Mouse (Mus musculus): Measurements from ENCODE around the gene Pkd1. TPM values are rescaled to one million over a fixed set of nuclear protein-coding genes. Genes with fewer than 3 reads are reported as not detected.

The Pkd1 gene
- 10 to 100 TPM; 89.1 to 97.5 TPM for total RNA-seq (2021)
- long read RNA-seq, experiment 1, partial matches to known transcripts, result 21 of 41 reads
- long read RNA-seq, experiment 1, other reads (novel, unspliced or antisense), result 19 of 41 reads
- long read RNA-seq, experiment 2, full-length matches to known transcripts, result 1 of 45 reads
- long read RNA-seq, experiment 2, partial matches to known transcripts, result 23 of 45 reads
- long read RNA-seq, experiment 2, other reads (novel, unspliced or antisense), result 21 of 45 reads

DNA sequence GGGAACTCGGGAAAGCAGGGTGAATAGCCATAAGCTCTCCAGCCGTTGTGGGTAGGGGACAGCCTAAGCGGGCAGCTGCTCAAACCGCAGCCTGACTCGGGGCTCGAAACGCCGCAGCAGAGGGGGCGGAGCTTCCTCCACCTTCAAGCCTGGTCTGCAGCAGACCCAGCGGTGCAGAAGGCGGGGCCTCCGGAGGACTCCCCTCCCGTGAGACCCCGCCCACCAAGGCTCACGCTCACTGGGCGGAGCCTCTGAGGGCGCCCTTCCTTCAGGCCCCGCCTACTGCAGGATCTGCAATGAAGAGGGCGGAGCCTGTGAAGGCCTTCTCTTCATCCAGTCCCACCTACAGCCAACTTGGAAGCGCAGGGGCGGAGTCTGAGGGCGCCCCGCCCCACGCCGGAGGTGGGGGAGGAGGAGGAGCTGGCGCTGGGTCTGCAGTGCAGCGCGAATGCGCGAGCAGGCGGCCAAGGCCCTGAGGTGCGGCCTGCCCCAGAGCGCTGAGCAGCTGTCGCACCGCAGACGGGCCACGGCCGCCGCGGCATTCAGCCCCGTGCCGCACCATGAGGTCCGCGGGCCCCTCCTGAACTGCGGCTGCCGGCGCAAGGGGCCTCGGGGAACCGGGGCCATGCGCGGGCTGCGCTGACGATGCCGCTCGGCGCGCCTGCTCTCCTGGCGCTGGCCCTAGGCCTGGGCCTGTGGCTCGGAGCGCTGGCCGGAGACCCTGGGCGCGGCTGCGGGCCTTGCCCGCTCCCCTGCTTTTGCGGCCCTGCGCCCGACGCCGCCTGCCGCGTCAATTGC is at the start of gene Pkd1:
Gene Pkd1, plus strand, starts transcription at position 217 of the 798 bp plus-strand sequence.
- TF ChIP-seq CTCF (IDR thresholded peaks at IDR 0.05), result no peak
- H3K4me3 ChIP-seq, result peak within 1 kb of the TSS; percentile 77
- peak; percentile 99 for DNase-seq (ENCODE audit: extremely low spot score in 1 of 2, low spot score in 2 of 2)
- peak within 1 kb of the TSS; percentile 99 for H3K27ac ChIP-seq
- intact Hi-C loops (cut with DNase I), result loop anchor here (2.0 kb wide), 1 partner anchor 15 kb away; the partner anchor contains the start of gene Rab26

GRCm38 (mm10) chr17:24502208-24502607 is 47.4 kb upstream of the Pkd1 start:
- no peak for DNase-seq (ENCODE audit: extremely low spot score in 1 of 2, low spot score in 2 of 2)
- H3K4me3 ChIP-seq, result no peak overlapping the region
- TF ChIP-seq CTCF (IDR thresholded peaks at IDR 0.05), result peak; percentile 8; the same call in 1 of the 2 replicates
- intact Hi-C loops (cut with DNase I), result no loop called here
- H3K27ac ChIP-seq, result no peak overlapping the region

DNA sequence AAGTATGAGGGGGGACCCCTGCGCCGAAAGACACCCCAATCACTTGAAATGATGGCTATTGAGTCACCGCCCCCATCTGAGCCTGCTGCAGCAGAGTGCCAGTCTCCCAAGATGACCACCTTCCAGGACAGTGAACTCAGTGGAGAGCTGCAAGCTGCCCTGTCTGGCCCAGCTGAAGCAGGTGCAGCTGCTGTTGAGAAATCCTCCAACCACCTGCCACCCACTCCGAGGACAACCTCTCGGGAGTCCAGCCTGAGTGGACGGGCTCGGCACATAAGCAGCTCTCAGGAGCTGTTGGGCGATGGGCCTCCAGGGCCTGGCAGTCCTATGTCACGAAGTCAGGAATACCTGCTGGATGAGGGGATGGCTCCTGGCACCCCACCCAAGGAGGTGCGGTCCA is 45.5 kb upstream of the Pkd1 start:
- TF ChIP-seq CTCF (IDR thresholded peaks at IDR 0.05), result no peak

DNA sequence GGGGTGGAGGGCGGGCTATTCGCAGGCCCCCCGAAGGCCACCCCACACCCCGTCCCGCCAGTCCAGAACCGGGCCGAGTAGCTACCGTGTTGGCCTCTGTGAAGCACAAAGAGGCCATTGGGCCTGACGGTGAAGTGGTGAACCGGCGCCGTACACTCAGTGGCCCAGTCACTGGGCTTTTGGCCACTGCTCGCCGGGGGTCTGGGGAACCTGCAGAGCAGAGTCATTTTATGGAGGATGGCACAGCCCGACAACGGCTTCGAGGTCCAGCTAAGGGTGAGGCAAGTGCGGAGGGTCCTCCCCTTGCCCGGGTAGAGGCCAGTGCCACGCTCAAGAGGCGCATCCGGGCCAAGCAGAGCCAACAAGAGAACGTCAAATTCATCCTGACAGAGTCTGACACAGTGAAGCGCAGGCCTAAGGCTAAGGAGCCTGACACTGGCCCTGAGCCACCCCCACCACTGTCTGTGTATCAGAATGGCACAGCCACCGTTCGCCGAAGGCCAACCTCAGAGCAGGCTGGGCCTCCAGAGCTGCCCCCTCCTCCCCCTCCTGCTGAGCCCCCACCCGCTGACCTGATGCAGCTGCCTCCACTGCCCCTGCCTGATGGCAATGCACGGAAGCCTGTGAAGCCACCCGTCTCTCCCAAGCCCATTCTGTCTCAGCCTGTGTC is 44.2 kb upstream of the Pkd1 start:
- intact Hi-C loops (cut with DNase I), result no loop called here
- Histone ChIP-seq H3K27ac (peak overlapping the region; percentile 88), H3K4me3 (no peak overlapping the region)
- no peak for DNase-seq (ENCODE audit: extremely low spot score in 1 of 2, low spot score in 2 of 2)
- no peak for TF ChIP-seq CTCF (IDR thresholded peaks at IDR 0.05)

More for the DNA sequence above, 45.5 kb upstream of the Pkd1 start:
- H3K27ac ChIP-seq, result peak overlapping the region; percentile 88; the same call in 1 of the 2 replicates
- no peak overlapping the region for H3K4me3 ChIP-seq
- intact Hi-C loops (cut with DNase I), result no loop called here
- no peak for DNase-seq (ENCODE audit: extremely low spot score in 1 of 2, low spot score in 2 of 2)

GRCm38 (mm10) chr17:24506332-24507070 is 43.1 kb upstream of the Pkd1 start:
- peak; percentile 65 to 80 for DNase-seq (ENCODE audit: extremely low spot score in 1 of 2, low spot score in 2 of 2)
- intact Hi-C loops (cut with DNase I), result no loop called here
- Histone ChIP-seq H3K4me3 (peak overlapping the region; percentile 14; the same call in 1 of the 2 replicates), H3K27ac (peak overlapping the region; percentile 88)
- TF ChIP-seq CTCF (IDR thresholded peaks at IDR 0.05), result peak; percentile 28

DNA sequence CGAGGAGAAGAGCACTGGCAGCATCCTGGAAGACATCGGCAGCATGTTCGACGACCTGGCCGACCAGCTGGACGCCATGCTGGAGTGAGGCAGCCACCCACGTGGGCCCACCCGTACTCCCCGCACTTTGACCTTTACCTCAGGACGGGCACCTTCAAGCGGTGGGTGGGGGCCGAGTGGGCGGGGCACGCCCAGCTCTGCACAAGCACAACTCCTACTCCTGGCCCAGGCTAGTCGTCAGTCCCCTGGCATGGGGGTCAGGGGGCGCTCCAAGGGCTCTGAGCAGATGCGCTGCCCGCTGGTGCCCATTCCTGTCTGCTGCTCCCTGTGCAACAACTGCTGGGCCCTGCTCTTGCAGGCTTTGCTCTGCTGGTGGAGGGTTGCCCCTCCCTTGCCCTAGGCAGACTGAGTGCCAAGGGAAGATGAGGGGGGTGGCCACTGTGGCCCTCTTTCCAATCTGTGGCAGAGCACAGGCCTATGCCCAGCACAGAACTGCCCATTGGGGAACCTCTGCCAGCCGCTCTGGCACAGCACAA is 42.4 kb upstream of the Pkd1 start:
- TF ChIP-seq CTCF (IDR thresholded peaks at IDR 0.05), result no peak
- Histone ChIP-seq H3K27ac (peak overlapping the region; percentile 88), H3K4me3 (no peak overlapping the region)
- intact Hi-C loops (cut with DNase I), result no loop called here
- DNase-seq (ENCODE audit: extremely low spot score in 1 of 2, low spot score in 2 of 2), result peak in 1 of 2 experiments; percentile 28

- intact Hi-C loops (cut with DNase I), result no loop called here
- no peak for TF ChIP-seq CTCF (IDR thresholded peaks at IDR 0.05)
- peak overlapping the region; percentile 37; the same call in 1 of the 2 replicates for H3K27ac ChIP-seq
- no peak for DNase-seq (ENCODE audit: extremely low spot score in 1 of 2, low spot score in 2 of 2)
- no peak overlapping the region for H3K4me3 ChIP-seq
Observed at GRCm38 (mm10) chr17:24507806-24508460, 41.7 kb upstream of the Pkd1 start.

- Histone ChIP-seq H3K4me3 (no peak overlapping the region), H3K27ac (no peak overlapping the region; the same call in 1 of the 2 replicates)
- peak; percentile 65 to 79 for DNase-seq (ENCODE audit: extremely low spot score in 1 of 2, low spot score in 2 of 2)
- peak; percentile 84 for TF ChIP-seq CTCF (IDR thresholded peaks at IDR 0.05)
- intact Hi-C loops (cut with DNase I), result no loop called here
Observed at GRCm38 (mm10) chr17:24513609-24514008, 36.0 kb upstream of the Pkd1 start.

DNA sequence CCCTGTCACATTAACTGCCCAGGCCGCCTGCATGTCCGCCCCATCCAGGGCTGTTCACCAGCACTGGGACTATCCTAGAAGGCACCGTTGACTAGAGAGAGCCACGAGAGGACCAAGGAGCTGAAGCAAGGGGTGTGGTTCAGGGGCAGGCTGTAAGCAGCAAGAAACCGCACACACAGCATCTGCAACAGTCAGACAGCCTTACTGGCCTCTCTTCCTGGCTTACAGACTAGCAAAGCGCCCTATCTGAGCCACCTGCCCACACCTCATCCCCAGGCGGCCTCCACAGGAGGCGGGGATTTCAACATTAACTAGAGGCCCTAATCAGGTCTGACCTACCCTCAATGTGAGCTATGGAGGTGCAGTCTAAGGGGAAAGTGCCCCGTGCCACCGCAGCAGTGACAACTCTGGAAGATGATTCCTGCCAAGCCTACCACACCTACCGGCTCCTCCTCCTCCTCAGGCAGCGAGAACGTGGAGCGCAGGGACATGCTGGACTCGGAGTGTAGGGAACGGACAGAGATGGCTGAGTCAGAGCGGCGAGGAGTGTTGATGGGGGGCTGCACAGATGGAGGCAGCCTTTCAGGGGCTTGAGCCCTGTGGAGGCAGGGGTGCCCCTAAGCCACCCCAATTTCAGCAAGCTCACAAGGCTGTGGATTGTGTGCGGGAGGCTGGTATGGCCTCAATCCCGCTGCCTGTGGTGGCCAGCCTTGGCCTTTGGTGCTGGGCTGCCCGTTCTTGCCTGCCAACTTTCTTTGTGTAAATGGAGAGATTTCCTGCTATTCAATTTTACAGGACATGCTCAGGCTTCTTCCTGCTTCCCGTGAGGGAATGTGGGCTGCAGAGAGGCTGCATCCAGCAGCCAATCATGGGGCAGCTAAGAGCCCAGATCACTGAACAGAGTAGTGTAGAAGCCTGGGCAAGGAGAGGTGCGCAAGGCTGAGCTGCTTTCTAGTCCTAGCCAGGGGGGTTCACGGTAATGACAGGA is 35.1 kb upstream of the Pkd1 start:
- Histone ChIP-seq H3K27ac (peak overlapping the region; percentile 15; the same call in 1 of the 2 replicates), H3K4me3 (no peak overlapping the region)
- TF ChIP-seq CTCF (IDR thresholded peaks at IDR 0.05), result no peak
- DNase-seq (ENCODE audit: extremely low spot score in 1 of 2, low spot score in 2 of 2), result peak in 1 of 2 experiments; percentile 22
- intact Hi-C loops (cut with DNase I), result no loop called here
